Mouse (Mus musculus) CH12.LX (cell line): ENCODE data around the gene Tnrc6b. TPM values are rescaled to one million over a fixed set of nuclear protein-coding genes. Genes with fewer than 3 reads are reported as not detected.
"Not testable (repeated sequence)": the region's sequence is repeated elsewhere in the genome, so short reads cannot be mapped to it uniquely, and the experiment has no call there.

Experiments used
- DNase-seq: peaks from one replicate; pipeline ENCODE4 v3.0.0-alpha.2; 2013; ENCODE audit errors: extremely low read depth
- H3K27ac ChIP-seq: 2 replicates; pipeline ENCODE4 v1.5.1; 2012; ENCODE audit warnings: low read depth, mild to moderate bottlenecking, control low read depth, moderate library complexity; ENCODE audit not compliant: insufficient read depth
- H3K27me3 ChIP-seq: replicated peaks from 2 replicates; pipeline ENCODE3; 2012; ENCODE audit warnings: inconsistent platforms
- H3K36me3 ChIP-seq, 2 experiments: replicated peaks in 1 of 2; 2 replicates each; pipeline versions ENCODE3 to v1.6.1; 2012; ENCODE audit warnings: inconsistent platforms in 1 of 2, low read length in 1 of 2, mild to moderate bottlenecking in 1 of 2, mixed read lengths in 1 of 2, moderate library complexity in 1 of 2; ENCODE audit not compliant: control insufficient read depth in 1 of 2, insufficient read depth in 1 of 2
- H3K4me1 ChIP-seq, 2 experiments: 2 replicates each; pipeline ENCODE4 v1.6.1; 2012; ENCODE audit warnings: inconsistent platforms in 1 of 2, moderate library complexity in 1 of 2; ENCODE audit not compliant: insufficient read depth in 2 of 2, control insufficient read depth in 1 of 2
- H3K4me2 ChIP-seq: 2 replicates; pipeline ENCODE4 v1.6.1; 2012; ENCODE audit warnings: low read depth, mild to moderate bottlenecking, control low read depth; ENCODE audit not compliant: poor library complexity, insufficient read depth, severe bottlenecking
- H3K4me3 ChIP-seq, 3 experiments: fragments of 150-350 bp in 1 of 3; sonication (generic) in 1 of 3; replicated peaks in 1 of 3; 2 replicates each; pipeline versions ENCODE3 to v1.5.1; 2011 to 2012; ENCODE audit warnings: low read depth in 2 of 3, low read length in 2 of 3, mild to moderate bottlenecking in 2 of 3, moderate library complexity in 2 of 3, control low read depth in 1 of 3, improper control_type of control experiment in 1 of 3, inconsistent platforms in 1 of 3, mixed read lengths in 1 of 3; ENCODE audit not compliant: poor library complexity in 1 of 3
- H3K79me2 ChIP-seq: replicated peaks from 2 replicates; pipeline ENCODE4 v1.6.1; 2012; ENCODE audit warnings: mild to moderate bottlenecking, moderate library complexity; ENCODE audit not compliant: control insufficient read depth, poor library complexity, insufficient read depth, severe bottlenecking; ENCODE audit errors: extremely low read depth
- H3K9ac ChIP-seq: 2 replicates; pipeline ENCODE4 v1.6.1; 2012; ENCODE audit warnings: low read depth, mild to moderate bottlenecking, control low read depth, moderate library complexity; ENCODE audit not compliant: insufficient read depth
- H3K9me3 ChIP-seq: replicated peaks from 2 replicates; pipeline ENCODE3; 2012; ENCODE audit warnings: low read length, inconsistent platforms, mixed read lengths
- CHD2 ChIP-seq: IDR thresholded peaks from 2 replicates; pipeline ENCODE4 v1.6.1; 2011; ENCODE audit warnings: low read length, improper control_type of control experiment
- CTCF ChIP-seq, 2 experiments: IDR thresholded peaks in 1 of 2; conservative IDR thresholded peaks in 1 of 2; 2 replicates each; pipeline ENCODE4 v1.5.1; 2011 to 2012; ENCODE audit warnings: low read depth in 2 of 2, low read length in 2 of 2, improper control_type of control experiment in 1 of 2, inconsistent platforms in 1 of 2, mild to moderate bottlenecking in 1 of 2, moderate library complexity in 1 of 2
- E2F4 ChIP-seq: IDR thresholded peaks from 2 replicates; pipeline ENCODE4 v1.6.1; 2011; ENCODE audit warnings: low read depth, low read length, improper control_type of control experiment; ENCODE audit not compliant: insufficient replicate concordance
- IRF4 ChIP-seq: IDR thresholded peaks from 2 replicates; pipeline ENCODE4 v1.6.1; 2014; ENCODE audit warnings: low read depth, mild to moderate bottlenecking, inconsistent platforms, low read length, improper control_type of control experiment
- MAFK ChIP-seq: IDR thresholded peaks from 2 replicates; pipeline ENCODE4 v1.6.1; 2011; ENCODE audit warnings: low read length, improper control_type of control experiment; ENCODE audit not compliant: insufficient replicate concordance
- MAX ChIP-seq: IDR thresholded peaks from 2 replicates; pipeline ENCODE4 v1.6.1; 2011; ENCODE audit warnings: low read length, improper control_type of control experiment
- MAZ ChIP-seq: IDR thresholded peaks from 2 replicates; pipeline ENCODE4 v1.6.1; 2012; ENCODE audit warnings: low read depth, mild to moderate bottlenecking, inconsistent platforms, low read length, improper control_type of control experiment, moderate library complexity
- MEF2A ChIP-seq: IDR thresholded peaks from 2 replicates; pipeline ENCODE4 v1.6.1; 2014; ENCODE audit warnings: low read depth, mild to moderate bottlenecking, inconsistent platforms, low read length, improper control_type of control experiment, borderline replicate concordance
- NRF1 ChIP-seq: IDR thresholded peaks from 2 replicates; pipeline ENCODE4 v1.6.1; 2014; ENCODE audit warnings: low read depth, mild to moderate bottlenecking, inconsistent platforms, low read length, improper control_type of control experiment, moderate library complexity
- PAX5 ChIP-seq: IDR thresholded peaks from 2 replicates; pipeline ENCODE4 v1.6.1; 2012; ENCODE audit warnings: low read length, inconsistent platforms, mixed read lengths
- POLR2AphosphoS2 ChIP-seq: IDR thresholded peaks from 2 replicates; pipeline ENCODE4 v1.6.1; 2011; ENCODE audit warnings: low read depth, low read length, improper control_type of control experiment
- RAD21 ChIP-seq: IDR thresholded peaks from 2 replicates; pipeline ENCODE4 v1.6.1; 2011; ENCODE audit warnings: low read depth, mild to moderate bottlenecking, low read length, improper control_type of control experiment, moderate library complexity
- RCOR1 ChIP-seq: conservative IDR thresholded peaks from 2 replicates; pipeline ENCODE4 v1.6.1; 2012; ENCODE audit warnings: low read depth, mild to moderate bottlenecking, inconsistent platforms, low read length, improper control_type of control experiment
- SMC3 ChIP-seq: IDR thresholded peaks from 2 replicates; pipeline ENCODE4 v1.6.1; 2011; ENCODE audit warnings: low read depth, low read length, improper control_type of control experiment
- TBP ChIP-seq: conservative IDR thresholded peaks from 2 replicates; pipeline ENCODE4 v1.6.1; 2011; ENCODE audit warnings: low read depth, low read length, improper control_type of control experiment
- TCF12 ChIP-seq: IDR thresholded peaks from 2 replicates; pipeline ENCODE4 v1.6.1; 2014; ENCODE audit warnings: low read depth, mild to moderate bottlenecking, inconsistent platforms, low read length, improper control_type of control experiment
- UBTF ChIP-seq: IDR thresholded peaks from 2 replicates; pipeline ENCODE4 v1.6.1; 2012; ENCODE audit warnings: low read depth, mild to moderate bottlenecking, inconsistent platforms, low read length, improper control_type of control experiment, moderate library complexity
- USF2 ChIP-seq: conservative IDR thresholded peaks from 2 replicates; pipeline ENCODE4 v1.6.1; 2011; ENCODE audit warnings: low read depth, low read length, improper control_type of control experiment
- dilution Hi-C: fragments of 300-500 bp; cut with MboI; formaldehyde crosslinking; loops from 2 replicates; pipeline ENCODE4 v1.14.3; 2020; ENCODE audit warnings: low sequenced_read_pairs; ENCODE audit not compliant: extremely low pct_unique_long_range_greater_than_20kb, extremely low pct_ligation_motif_present
- in situ Hi-C: fragments of 300-500 bp; cut with MboI; formaldehyde crosslinking; loops from 3 replicates; pipeline ENCODE4 v1.14.3; 2019; ENCODE audit warnings: low sequenced_read_pairs, low pct_ligation_motif_present, low pct_unique_long_range_greater_than_20kb, mixed read lengths
- polyA plus RNA-seq: library from polyadenylated mRNA; unstranded; fragments of >175 nt; gene quantifications from 2 replicates; pipeline ENCODE4 v1.2.1, GENCODE M21; 2012; ENCODE audit warnings: low read depth; ENCODE audit not compliant: insufficient read length
- total RNA-seq, 2 experiments: library from RNA; depleted of rRNA; stranded (reverse); fragments of 300-350 nt in 1 of 2; fragments of >200 nt in 1 of 2; gene quantifications; 2 replicates each; pipeline ENCODE4 v1.2.3; 2012 to 2014

Tnrc6b gene
- total and polyA plus RNA-seq, 3 experiments: 6.0 to 17.1 (median 16.1) TPM

- in situ Hi-C loops: no loop called here
Observed at GRCm38 (mm10) chr15:80859366-80859765, 148.3 kb downstream of the Tnrc6b start.

GRCm38 (mm10) chr15:80861302-80861701, 150.2 kb downstream of the Tnrc6b start:
- H3K4me2 ChIP-seq: no peak overlapping the region
- dilution Hi-C loops (no loop called here), in situ Hi-C loops (no loop called here)
- no peak for TF ChIP-seq TBP
- TF ChIP-seq MEF2A: no peak
- TF ChIP-seq E2F4: no peak
- no peak for DNase-seq
- peaks cover 0 to 9% of the 10 kb centered on the region in 2 experiments; a peak in 1 of 4 replicates for H3K4me1 ChIP-seq
- peaks cover 32% of the 10 kb centered on the region for H3K79me2 ChIP-seq
- H3K36me3 ChIP-seq: peaks cover 21 to 60% of the 10 kb centered on the region in 2 experiments
- no peak overlapping the region for H3K4me3 ChIP-seq
- no peaks in the 10 kb centered on the region for H3K27me3 ChIP-seq
- H3K9ac ChIP-seq: no peak overlapping the region
- no peaks in the 10 kb centered on the region for H3K9me3 ChIP-seq
- no peak overlapping the region for H3K27ac ChIP-seq

More at GRCm38 (mm10) chr15:80859366-80859765, 148.3 kb downstream of the Tnrc6b start:
- H3K27ac ChIP-seq: no peak overlapping the region
- peaks cover 2 to 24% of the 10 kb centered on the region in 2 experiments; a peak in 2 of 4 replicates for H3K4me1 ChIP-seq
- H3K27me3 ChIP-seq: no peaks in the 10 kb centered on the region
- peaks cover 18 to 50% of the 10 kb centered on the region in 2 experiments for H3K36me3 ChIP-seq
- H3K79me2 ChIP-seq: peaks cover 39% of the 10 kb centered on the region
- H3K4me2 ChIP-seq: no peak overlapping the region
- H3K9ac ChIP-seq: no peak overlapping the region
- no peak for TF ChIP-seq E2F4
- no peak for TF ChIP-seq IRF4
- no peak for TF ChIP-seq USF2
- TF ChIP-seq RCOR1: no peak
- no peak for TF ChIP-seq TCF12
- TF ChIP-seq UBTF: no peak
- dilution Hi-C loops: no loop called here
- DNase-seq: no peak
- H3K9me3 ChIP-seq: no peaks in the 10 kb centered on the region
- H3K4me3 ChIP-seq: no peak overlapping the region

- H3K27ac ChIP-seq: no peak overlapping the region
- H3K9ac ChIP-seq: no peak overlapping the region
- in situ Hi-C loops: no loop called here
- no peaks in the 10 kb centered on the region for H3K27me3 ChIP-seq
- no peak for DNase-seq
- peaks cover 26 to 66% of the 10 kb centered on the region in 2 experiments for H3K36me3 ChIP-seq
- H3K79me2 ChIP-seq: peaks cover 26% of the 10 kb centered on the region
- TF ChIP-seq NRF1 (no peak), TBP (no peak), POLR2AphosphoS2 (no peak), CHD2 (no peak), RAD21 (no peak), SMC3 (no peak), MAX (no peak), MAZ (no peak), MAFK (no peak), CTCF (conservative IDR thresholded peaks at IDR 0.05 in 1 of 2, IDR thresholded peaks at IDR 0.05 in 1 of 2; ENCODE audit: low read depth in 2 of 2, low read length in 2 of 2) (no peak), PAX5 (no peak)
- H3K4me3 ChIP-seq: no peak overlapping the region
- no peak overlapping the region for H3K4me2 ChIP-seq
- dilution Hi-C loops: no loop called here
- peaks cover 0 to 9% of the 10 kb centered on the region in 2 experiments; a peak in 1 of 4 replicates for H3K4me1 ChIP-seq
- no peaks in the 10 kb centered on the region for H3K9me3 ChIP-seq
Observed at GRCm38 (mm10) chr15:80862027-80862426, 150.9 kb downstream of the Tnrc6b start.

GRCm38 (mm10) chr15:80868603-80869002, 157.5 kb downstream of the Tnrc6b start:
- H3K79me2 ChIP-seq, H3K9me3 ChIP-seq, dilution Hi-C loops, H3K4me1 ChIP-seq, H3K4me2 ChIP-seq, in situ Hi-C loops, H3K9ac ChIP-seq, H3K27ac ChIP-seq, DNase-seq, H3K27me3 ChIP-seq, H3K4me3 ChIP-seq: not testable (repeated sequence)
- H3K36me3 ChIP-seq: peaks cover 15 to 49% of the 10 kb centered on the region in 2 experiments
